Mouse (Mus musculus): ENCODE data around the gene Ctnna3. TPM values are rescaled to one million over a fixed set of nuclear protein-coding genes. Genes with fewer than 3 reads are reported as not detected.

Gene Ctnna3
- polyA plus RNA-seq, 1 experiment = 0.01 TPM

DNA sequence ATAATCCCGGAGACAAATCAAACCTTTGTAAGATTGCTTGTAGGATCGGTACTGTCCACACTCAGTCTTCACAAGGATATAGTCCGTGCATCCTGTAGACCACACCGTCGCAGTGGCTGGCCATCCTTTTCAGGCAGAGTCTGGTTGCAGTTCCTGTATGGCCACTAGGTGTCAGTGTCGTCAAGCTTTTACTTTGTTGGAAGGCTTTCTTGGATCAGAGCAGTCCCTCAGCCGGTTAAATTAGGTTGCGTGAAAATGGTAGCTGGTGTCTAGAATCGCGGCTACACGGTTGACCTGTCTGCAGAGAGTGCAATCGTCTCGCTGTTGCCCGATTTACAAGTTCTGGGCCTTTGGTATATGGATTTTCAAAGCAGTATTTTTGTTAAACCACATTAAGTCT lies 152.7 kb downstream of the Ctnna3 start:
- TF ChIP-seq MYOG (IDR thresholded peaks at IDR 0.05; ENCODE audit: control insufficient read depth, extremely low read depth, insufficient read length) (no peak), CEBPB (IDR thresholded peaks at IDR 0.05; ENCODE audit: low read depth) (no peak), FOSL1 (IDR thresholded peaks at IDR 0.05; ENCODE audit: insufficient read depth, low read length, poor library complexity, severe bottlenecking) (no peak), MAX (IDR thresholded peaks at IDR 0.05) (no peak), USF1 (IDR thresholded peaks at IDR 0.05; ENCODE audit: low read depth) (no peak), CTCF (IDR thresholded peaks at IDR 0.05; ENCODE audit: control insufficient read depth, insufficient read depth, insufficient read length) (peak; percentile 78)
- Histone ChIP-seq H3K27me3 (ENCODE audit: control insufficient read depth, insufficient read depth, insufficient read length) (peaks cover 3% of the 10 kb centered on the region), H3K79me2 (ENCODE audit: control insufficient read depth, insufficient read depth) (no peaks in the 10 kb centered on the region), H3K79me3 (ENCODE audit: low read depth) (no peaks in the 10 kb centered on the region), H3K4me3 (ENCODE audit: insufficient read depth, poor library complexity, severe bottlenecking) (no peak overlapping the region), H3ac (ENCODE audit: control insufficient read depth, insufficient read length, low read depth) (no peak overlapping the region), H3K36me3 (ENCODE audit: control insufficient read depth, insufficient read depth) (no peaks in the 10 kb centered on the region)

DNA sequence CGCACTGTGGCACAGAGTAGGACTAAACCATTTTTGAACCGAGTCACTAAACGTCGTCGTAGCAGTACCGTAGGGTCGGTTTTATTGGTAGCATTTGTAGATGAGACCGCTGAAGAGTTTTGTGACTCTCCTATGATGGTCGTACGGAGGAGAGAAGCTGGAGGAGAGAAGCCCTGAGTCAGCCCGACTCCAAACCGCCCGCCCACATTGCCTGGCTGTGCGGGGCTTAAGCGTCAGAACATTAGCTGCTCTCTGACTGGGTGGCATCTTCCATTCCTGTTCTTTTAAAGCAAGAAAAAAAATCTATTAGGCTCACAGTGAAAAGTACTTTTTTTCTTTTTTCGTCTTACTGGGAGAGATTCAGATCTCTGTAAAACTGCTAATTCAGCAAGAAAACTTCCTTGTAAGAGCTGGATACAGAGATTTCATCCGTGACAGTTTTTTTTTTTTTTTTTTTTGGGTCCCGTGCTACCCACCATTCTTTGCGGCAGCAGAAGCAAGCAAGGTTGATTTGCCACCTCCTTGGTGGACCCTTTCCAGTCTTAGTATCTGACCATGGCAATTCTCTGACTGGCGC lies 154.0 kb downstream of the Ctnna3 start:
- H3K36me3 ChIP-seq (ENCODE audit: control insufficient read depth, insufficient read depth) = no peaks in the 10 kb centered on the region
- no peaks in the 10 kb centered on the region for H3K79me3 ChIP-seq (ENCODE audit: low read depth)
- no peaks in the 10 kb centered on the region for H3K79me2 ChIP-seq (ENCODE audit: control insufficient read depth, insufficient read depth)
- TF ChIP-seq MAX (IDR thresholded peaks at IDR 0.05) = no peak
- TF ChIP-seq MYOD1 (IDR thresholded peaks at IDR 0.05; ENCODE audit: control insufficient read depth, insufficient read length, low read depth) = no peak
- TF ChIP-seq FOSL1 (IDR thresholded peaks at IDR 0.05; ENCODE audit: insufficient read depth, low read length, poor library complexity, severe bottlenecking) = no peak
- TF ChIP-seq CEBPB (IDR thresholded peaks at IDR 0.05; ENCODE audit: low read depth) = no peak
- TF ChIP-seq MYOG (IDR thresholded peaks at IDR 0.05; ENCODE audit: control insufficient read depth, extremely low read depth, insufficient read length) = no peak
- no peak for TF ChIP-seq CTCF (IDR thresholded peaks at IDR 0.05; ENCODE audit: control insufficient read depth, insufficient read depth, insufficient read length)
- no peak for TF ChIP-seq USF1 (IDR thresholded peaks at IDR 0.05; ENCODE audit: low read depth)
- peaks cover 3% of the 10 kb centered on the region for H3K27me3 ChIP-seq (ENCODE audit: control insufficient read depth, insufficient read depth, insufficient read length)
- no peak overlapping the region for H3ac ChIP-seq (ENCODE audit: control insufficient read depth, insufficient read length, low read depth)
- no peak overlapping the region for H3K4me3 ChIP-seq (ENCODE audit: insufficient read depth, poor library complexity, severe bottlenecking)

DNA sequence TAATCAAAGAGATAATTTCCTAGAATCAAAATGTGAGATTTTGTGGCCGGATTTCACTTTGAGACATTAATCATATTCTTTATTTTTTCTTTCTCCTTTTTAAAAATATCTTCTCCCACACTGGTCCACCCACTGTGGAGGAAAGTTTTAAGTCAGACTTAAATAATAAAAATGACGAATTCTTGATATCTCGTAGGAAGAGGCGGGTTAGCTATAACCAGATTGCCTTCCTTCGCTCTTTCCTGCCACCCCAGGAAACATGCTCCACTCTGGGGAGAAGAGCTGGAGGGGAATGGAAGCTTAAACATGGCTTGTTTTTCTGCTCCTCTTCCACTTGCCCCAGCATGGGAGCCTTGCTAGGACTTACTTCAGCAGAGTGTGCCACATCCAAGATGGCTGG lies 169.5 kb downstream of the Ctnna3 start:
- H3ac ChIP-seq (ENCODE audit: control insufficient read depth, insufficient read length, low read depth) = no peak overlapping the region
- no peaks in the 10 kb centered on the region for H3K36me3 ChIP-seq (ENCODE audit: control insufficient read depth, insufficient read depth)
- no peak for TF ChIP-seq CTCF (IDR thresholded peaks at IDR 0.05; ENCODE audit: control insufficient read depth, insufficient read depth, insufficient read length)
- TF ChIP-seq MYOG (IDR thresholded peaks at IDR 0.05; ENCODE audit: control insufficient read depth, extremely low read depth, insufficient read length) = no peak
- TF ChIP-seq MYOD1 (IDR thresholded peaks at IDR 0.05; ENCODE audit: control insufficient read depth, insufficient read length, low read depth) = no peak
- TF ChIP-seq USF1 (IDR thresholded peaks at IDR 0.05; ENCODE audit: low read depth) = no peak
- no peak for TF ChIP-seq MAX (IDR thresholded peaks at IDR 0.05)
- TF ChIP-seq CEBPB (IDR thresholded peaks at IDR 0.05; ENCODE audit: low read depth) = no peak
- TF ChIP-seq FOSL1 (IDR thresholded peaks at IDR 0.05; ENCODE audit: insufficient read depth, low read length, poor library complexity, severe bottlenecking) = no peak
- no peaks in the 10 kb centered on the region for H3K79me3 ChIP-seq (ENCODE audit: low read depth)
- H3K27me3 ChIP-seq (ENCODE audit: control insufficient read depth, insufficient read depth, insufficient read length) = no peaks in the 10 kb centered on the region
- H3K79me2 ChIP-seq (ENCODE audit: control insufficient read depth, insufficient read depth) = no peaks in the 10 kb centered on the region
- H3K4me3 ChIP-seq (ENCODE audit: insufficient read depth, poor library complexity, severe bottlenecking) = no peak overlapping the region

DNA sequence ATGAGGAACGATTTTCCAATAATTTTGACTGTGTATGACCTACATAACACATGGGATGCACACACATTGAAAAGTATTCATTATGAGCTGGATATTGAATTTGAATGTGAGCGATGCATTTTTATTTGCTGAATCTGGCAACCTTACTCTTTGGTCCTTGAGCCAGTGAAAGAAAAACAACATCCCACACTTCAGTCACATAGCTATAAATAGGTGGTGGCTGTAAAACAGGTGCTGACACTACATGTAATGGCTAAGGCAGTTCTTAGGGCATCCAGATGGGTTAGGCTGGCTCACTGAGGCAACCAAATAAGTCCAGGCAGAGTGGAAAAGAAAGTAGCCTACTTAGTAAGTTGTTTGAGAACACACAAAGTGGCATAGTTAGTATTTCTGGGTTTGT lies 171.3 kb downstream of the Ctnna3 start:
- H3K79me3 ChIP-seq (ENCODE audit: low read depth) = no peaks in the 10 kb centered on the region
- TF ChIP-seq USF1 (IDR thresholded peaks at IDR 0.05; ENCODE audit: low read depth) (no peak), MAX (IDR thresholded peaks at IDR 0.05) (no peak)
- no peak overlapping the region for H3K4me3 ChIP-seq (ENCODE audit: insufficient read depth, poor library complexity, severe bottlenecking)
- H3K36me3 ChIP-seq (ENCODE audit: control insufficient read depth, insufficient read depth) = no peaks in the 10 kb centered on the region
- H3K27me3 ChIP-seq (ENCODE audit: control insufficient read depth, insufficient read depth, insufficient read length) = no peaks in the 10 kb centered on the region
- no peak overlapping the region for H3ac ChIP-seq (ENCODE audit: control insufficient read depth, insufficient read length, low read depth)
- no peaks in the 10 kb centered on the region for H3K79me2 ChIP-seq (ENCODE audit: control insufficient read depth, insufficient read depth)

DNA sequence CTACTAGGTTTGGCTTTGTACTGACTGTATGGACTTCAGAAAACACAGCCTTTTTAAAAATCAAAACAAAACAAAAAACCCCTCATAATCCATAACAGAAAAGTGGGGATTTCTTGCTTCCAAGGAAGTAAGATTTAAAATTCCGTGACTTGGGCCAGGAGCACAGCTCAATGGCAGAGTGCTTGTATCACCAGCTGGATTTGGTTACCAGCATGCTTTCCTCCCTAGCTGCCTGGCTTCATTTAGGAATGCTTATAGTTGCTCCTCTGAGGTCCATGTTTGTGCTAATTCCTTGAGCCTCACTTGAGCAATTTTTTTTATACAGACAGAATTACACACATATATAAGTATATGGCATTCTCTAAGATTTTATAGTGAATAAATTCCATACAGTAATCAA lies 198.6 kb downstream of the Ctnna3 start:
- Histone ChIP-seq H3K27me3 (ENCODE audit: control insufficient read depth, insufficient read depth, insufficient read length) (no peaks in the 10 kb centered on the region), H3ac (ENCODE audit: control insufficient read depth, insufficient read length, low read depth) (no peak overlapping the region), H3K79me3 (ENCODE audit: low read depth) (no peaks in the 10 kb centered on the region), H3K4me3 (ENCODE audit: insufficient read depth, poor library complexity, severe bottlenecking) (no peak overlapping the region), H3K79me2 (ENCODE audit: control insufficient read depth, insufficient read depth) (no peaks in the 10 kb centered on the region), H3K36me3 (ENCODE audit: control insufficient read depth, insufficient read depth) (no peaks in the 10 kb centered on the region)
- TF ChIP-seq MYOG (IDR thresholded peaks at IDR 0.05; ENCODE audit: control insufficient read depth, extremely low read depth, insufficient read length) (no peak), CTCF (IDR thresholded peaks at IDR 0.05; ENCODE audit: control insufficient read depth, insufficient read depth, insufficient read length) (no peak), CEBPB (IDR thresholded peaks at IDR 0.05; ENCODE audit: low read depth) (no peak), MYOD1 (IDR thresholded peaks at IDR 0.05; ENCODE audit: control insufficient read depth, insufficient read length, low read depth) (no peak), MAX (IDR thresholded peaks at IDR 0.05) (no peak), USF1 (IDR thresholded peaks at IDR 0.05; ENCODE audit: low read depth) (no peak), FOSL1 (IDR thresholded peaks at IDR 0.05; ENCODE audit: insufficient read depth, low read length, poor library complexity, severe bottlenecking) (no peak)

DNA sequence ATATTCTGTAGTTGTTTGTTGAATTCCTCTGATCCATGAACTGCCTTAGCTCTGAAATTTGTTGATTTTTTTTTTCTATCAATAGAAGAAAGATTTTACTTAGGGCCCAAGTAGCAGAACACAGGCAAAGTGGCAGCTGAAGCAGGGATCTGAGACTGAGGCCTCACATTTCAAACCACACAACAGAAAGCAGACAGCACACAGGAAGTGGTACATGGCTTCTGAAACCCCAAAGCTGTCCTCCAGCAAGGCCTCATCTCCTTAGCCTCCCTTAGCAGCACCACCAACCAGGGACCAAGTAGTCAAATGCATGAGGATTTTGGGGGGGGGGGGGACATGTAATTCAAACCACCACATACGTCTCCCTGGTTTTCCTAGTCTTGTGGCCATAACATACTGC lies 204.0 kb downstream of the Ctnna3 start:
- Histone ChIP-seq H3K36me3 (ENCODE audit: control insufficient read depth, insufficient read depth) (no peaks in the 10 kb centered on the region), H3K79me3 (ENCODE audit: low read depth) (no peaks in the 10 kb centered on the region), H3ac (ENCODE audit: control insufficient read depth, insufficient read length, low read depth) (no peak overlapping the region), H3K4me3 (ENCODE audit: insufficient read depth, poor library complexity, severe bottlenecking) (no peak overlapping the region), H3K27me3 (ENCODE audit: control insufficient read depth, insufficient read depth, insufficient read length) (no peaks in the 10 kb centered on the region), H3K79me2 (ENCODE audit: control insufficient read depth, insufficient read depth) (no peaks in the 10 kb centered on the region)
- TF ChIP-seq MYOG (IDR thresholded peaks at IDR 0.05; ENCODE audit: control insufficient read depth, extremely low read depth, insufficient read length) (no peak), MAX (IDR thresholded peaks at IDR 0.05) (no peak), CEBPB (IDR thresholded peaks at IDR 0.05; ENCODE audit: low read depth) (no peak), CTCF (IDR thresholded peaks at IDR 0.05; ENCODE audit: control insufficient read depth, insufficient read depth, insufficient read length) (no peak), FOSL1 (IDR thresholded peaks at IDR 0.05; ENCODE audit: insufficient read depth, low read length, poor library complexity, severe bottlenecking) (no peak), USF1 (IDR thresholded peaks at IDR 0.05; ENCODE audit: low read depth) (no peak), MYOD1 (IDR thresholded peaks at IDR 0.05; ENCODE audit: control insufficient read depth, insufficient read length, low read depth) (no peak)
